Mouse (Mus musculus) stomach, postnatal 0 days (tissue): ENCODE results near the gene Ubr4.

Experiments used
- CTCF ChIP-seq: IDR thresholded peaks from 2 replicates; pipeline ENCODE4 v1.5.1; 2016; ENCODE audit warnings: antibody characterized with exemption, low read depth, mild to moderate bottlenecking, moderate library complexity
- EP300 ChIP-seq: optimal IDR thresholded peaks from 2 replicates; pipeline ENCODE3; 2016; ENCODE audit warnings: antibody characterized with exemption

DNA sequence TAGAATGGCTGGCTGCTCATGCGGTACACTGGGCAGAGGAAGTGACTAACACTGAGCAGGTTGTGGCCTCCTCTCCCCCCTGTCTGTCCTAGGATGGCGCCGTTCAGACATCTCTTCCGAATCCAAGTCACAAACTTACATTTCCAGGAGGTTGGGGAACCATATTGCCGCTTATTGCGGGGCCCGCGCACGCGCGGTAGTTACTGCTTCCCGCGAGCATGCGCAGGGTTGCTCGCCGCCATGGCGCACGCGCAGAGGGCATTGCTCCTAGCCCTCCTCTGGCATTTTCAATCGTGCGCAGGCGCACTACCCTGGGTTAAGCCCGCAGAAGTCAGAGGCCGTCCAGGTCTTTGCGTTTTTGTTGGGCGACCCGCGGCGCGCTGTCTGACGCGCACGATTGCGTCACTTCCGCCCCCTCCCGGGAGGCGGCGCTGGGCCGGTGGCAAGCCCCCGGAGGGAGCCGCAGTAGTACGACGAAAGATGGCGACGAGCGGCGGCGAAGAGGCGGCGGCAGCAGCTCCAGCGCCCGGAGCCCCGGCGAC lies 27.9 kb downstream of the Ubr4 start:
- TF ChIP-seq CTCF = peak; percentile 2; the same call in 1 of the 2 replicates
- TF ChIP-seq EP300 = no peak
